Mouse (Mus musculus) stomach, postnatal 0 days (tissue): ENCODE results near the gene Hcst. TPM values are rescaled to one million over a fixed set of nuclear protein-coding genes. Genes with fewer than 3 reads are reported as not detected.
A peak's percentile ranks its signal among the peaks of the same experiment; 100 is the strongest.

Experiments used
- ATAC-seq: fragments of 200-750 bp; cut with Nextera tagmentation; 2 replicates; pipeline ENCODE4 v1.8.0; 2017; ENCODE audit not compliant: low FRiP score, low TSS enrichment
- DNase-seq: peaks from one replicate; pipeline ENCODE4 v3.0.0-alpha.2; 2016; ENCODE audit warnings: low spot score
- H3K27ac ChIP-seq: fragments of 300-500 bp; sonication (generic); replicated peaks from 2 replicates; pipeline ENCODE4 v1.5.1; 2014; ENCODE audit warnings: mild to moderate bottlenecking, control low read depth
- H3K27me3 ChIP-seq: fragments of 300-500 bp; sonication (generic); 2 replicates; pipeline ENCODE4 v1.6.1; 2014; ENCODE audit warnings: low read length; ENCODE audit not compliant: control insufficient read depth, insufficient read depth
- H3K36me3 ChIP-seq: fragments of 300-500 bp; sonication (generic); 2 replicates; pipeline ENCODE4 v1.6.1; 2014; ENCODE audit warnings: low read length, mixed read lengths; ENCODE audit not compliant: control insufficient read depth, insufficient read depth
- H3K4me1 ChIP-seq: fragments of 300-500 bp; sonication (generic); replicated peaks from 2 replicates; pipeline ENCODE4 v1.6.1; 2014; ENCODE audit warnings: antibody characterized with exemption; ENCODE audit not compliant: control insufficient read depth, insufficient read depth
- H3K4me2 ChIP-seq: fragments of 300-500 bp; sonication (generic); replicated peaks from 2 replicates; pipeline ENCODE4 v1.6.1; 2014; ENCODE audit warnings: low read depth, mild to moderate bottlenecking, control low read depth, moderate library complexity
- H3K4me3 ChIP-seq: fragments of 300-500 bp; sonication (generic); 2 replicates; pipeline ENCODE4 v1.5.1; 2014; ENCODE audit warnings: low read depth, low read length, control low read depth
- H3K9ac ChIP-seq: fragments of 300-500 bp; sonication (generic); 2 replicates; pipeline ENCODE4 v1.6.1; 2014; ENCODE audit warnings: mild to moderate bottlenecking, low read length, control low read depth, mixed read lengths
- H3K9me3 ChIP-seq: fragments of 300-500 bp; sonication (generic); 2 replicates; pipeline ENCODE4 v1.6.1; 2016; ENCODE audit warnings: low read length; ENCODE audit not compliant: control insufficient read depth
- CTCF ChIP-seq: IDR thresholded peaks from 2 replicates; pipeline ENCODE4 v1.5.1; 2016; ENCODE audit warnings: antibody characterized with exemption, low read depth, mild to moderate bottlenecking, moderate library complexity
- EP300 ChIP-seq: optimal IDR thresholded peaks from 2 replicates; pipeline ENCODE3; 2016; ENCODE audit warnings: antibody characterized with exemption
- WGBS: fragments of 180-500 bp; shearing (Covaris S2); extraction: QIAGEN DNeasy Blood & Tissue Kit; methylation state at CpG from one replicate; pipeline ENCODE4 v1.1.7; 2014; 5-methylcytosine and 5-hydroxymethylcytosine counted together
- polyA plus RNA-seq: library from polyadenylated mRNA; unstranded; fragments of >200 nt; fragmentation: Nextera tagmentation; extraction: Ambion mirVana; gene quantifications from 2 replicates; pipeline ENCODE4 v1.2.1, GENCODE M21; 2015

Gene Hcst
- polyA plus RNA-seq, 1 experiment from 2014 or later, result 3.2 TPM

GRCm38 (mm10) chr7:30457629-30458330, 38.1 kb upstream of the Hcst start, which contains the start of the genes Kirrel2 and Nphs1:
Gene Kirrel2, minus strand, starts transcription at chr7:30457690.
Gene Nphs1, plus strand, starts transcription at chr7:30458315.
- Histone ChIP-seq H3K27me3 (peaks cover 23% of the 10 kb centered on the region), H3K36me3 (no peaks in the 10 kb centered on the region), H3K27ac (no peak within 1 kb of the TSS), H3K4me1 (0 out of 2 replicates have a peak, but pooled peaks cover 2% of the 10 kb centered on the region), H3K4me3 (peak within 1 kb of the TSS; percentile 6; the same call in 1 of the 2 replicates), H3K4me2 (peak within 1 kb of the TSS; percentile 34), H3K9me3 (no peaks in the 10 kb centered on the region), H3K9ac (no peak within 1 kb of the TSS)
- WGBS, result 3% methylated on average over 16 of the region's 16 CpGs
- TF ChIP-seq EP300 (no peak), CTCF (no peak)
- peak; percentile 33 for DNase-seq
- ATAC-seq, result peak; percentile 53; the same call in 1 of the 2 replicates

GRCm38 (mm10) chr7:30456911-30457628, 37.4 kb upstream of the Hcst start:
- DNase-seq (no peak), ATAC-seq (no peak)
- Histone ChIP-seq H3K4me2 (peak overlapping the region; percentile 34), H3K27me3 (peaks cover 23% of the 10 kb centered on the region), H3K36me3 (no peaks in the 10 kb centered on the region), H3K9ac (no peak overlapping the region), H3K27ac (no peak overlapping the region), H3K9me3 (no peaks in the 10 kb centered on the region), H3K4me3 (peak overlapping the region; percentile 6; the same call in 1 of the 2 replicates), H3K4me1 (0 out of 2 replicates have a peak, but pooled peaks cover 2% of the 10 kb centered on the region)
- TF ChIP-seq CTCF (no peak), EP300 (no peak)
- WGBS, result under 1% methylated on average over 31 of the region's 31 CpGs

- H3K36me3 ChIP-seq, result no peaks in the 10 kb centered on the region
- 0 out of 2 replicates have a peak overlapping the region, but pooled peaks have one; percentile 6 for H3K4me3 ChIP-seq
- DNase-seq (no peak), ATAC-seq (no peak)
- H3K4me2 ChIP-seq, result no peak overlapping the region; the same call in 1 of the 2 replicates
- H3K9me3 ChIP-seq, result no peaks in the 10 kb centered on the region
- 1% methylated on average over 9 of the region's 9 CpGs for WGBS
- H3K9ac ChIP-seq, result no peak overlapping the region
- 0 out of 2 replicates have a peak, but pooled peaks cover 2% of the 10 kb centered on the region for H3K4me1 ChIP-seq
- peaks cover 23% of the 10 kb centered on the region for H3K27me3 ChIP-seq
- H3K27ac ChIP-seq, result no peak overlapping the region
- TF ChIP-seq CTCF (no peak), EP300 (no peak)
Measured at GRCm38 (mm10) chr7:30456487-30456886, 36.8 kb upstream of the Hcst start.

- no peak overlapping the region for H3K9ac ChIP-seq
- no peak for DNase-seq
- 0 out of 2 replicates have a peak, but pooled peaks cover 2% of the 10 kb centered on the region for H3K4me1 ChIP-seq
- ATAC-seq, result no peak
- no peak overlapping the region for H3K27ac ChIP-seq
- H3K36me3 ChIP-seq, result no peaks in the 10 kb centered on the region
- H3K9me3 ChIP-seq, result no peaks in the 10 kb centered on the region
- no peak for TF ChIP-seq CTCF
- no peak for TF ChIP-seq EP300
- H3K27me3 ChIP-seq, result peaks cover 18% of the 10 kb centered on the region
- no peak overlapping the region for H3K4me3 ChIP-seq
- WGBS, result 13% methylated on average over 6 of the region's 6 CpGs
- 0 out of 2 replicates have a peak overlapping the region, but pooled peaks have one; percentile 11 for H3K4me2 ChIP-seq
Measured at GRCm38 (mm10) chr7:30454259-30454658, 34.6 kb upstream of the Hcst start.

GRCm38 (mm10) chr7:30453766-30454165, 34.1 kb upstream of the Hcst start:
- WGBS, result 1% methylated on average over 25 of the region's 25 CpGs
- Histone ChIP-seq H3K4me3 (no peak overlapping the region), H3K4me2 (peak overlapping the region; percentile 11; the same call in 1 of the 2 replicates), H3K27ac (no peak overlapping the region), H3K9me3 (no peaks in the 10 kb centered on the region), H3K27me3 (peaks cover 18% of the 10 kb centered on the region), H3K9ac (0 out of 2 replicates have a peak overlapping the region, but pooled peaks have one; percentile 13), H3K4me1 (0 out of 2 replicates have a peak, but pooled peaks cover 2% of the 10 kb centered on the region), H3K36me3 (no peaks in the 10 kb centered on the region)
- TF ChIP-seq CTCF, result no peak
- no peak for TF ChIP-seq EP300
- peak; percentile 89 for DNase-seq
- peak; percentile 79 for ATAC-seq
